Mouse (Mus musculus): Measurements from ENCODE around the gene Gm29427. TPM values are rescaled to one million over a fixed set of nuclear protein-coding genes. Genes with fewer than 3 reads are reported as not detected.
A peak's percentile ranks its signal among the peaks of the same experiment; 100 is the strongest.

Gene Gm29427
- not detected in 2 replicates for polyA plus RNA-seq (2016; fragmentation: Nextera tagmentation; extraction: Ambion mirVana)

DNA sequence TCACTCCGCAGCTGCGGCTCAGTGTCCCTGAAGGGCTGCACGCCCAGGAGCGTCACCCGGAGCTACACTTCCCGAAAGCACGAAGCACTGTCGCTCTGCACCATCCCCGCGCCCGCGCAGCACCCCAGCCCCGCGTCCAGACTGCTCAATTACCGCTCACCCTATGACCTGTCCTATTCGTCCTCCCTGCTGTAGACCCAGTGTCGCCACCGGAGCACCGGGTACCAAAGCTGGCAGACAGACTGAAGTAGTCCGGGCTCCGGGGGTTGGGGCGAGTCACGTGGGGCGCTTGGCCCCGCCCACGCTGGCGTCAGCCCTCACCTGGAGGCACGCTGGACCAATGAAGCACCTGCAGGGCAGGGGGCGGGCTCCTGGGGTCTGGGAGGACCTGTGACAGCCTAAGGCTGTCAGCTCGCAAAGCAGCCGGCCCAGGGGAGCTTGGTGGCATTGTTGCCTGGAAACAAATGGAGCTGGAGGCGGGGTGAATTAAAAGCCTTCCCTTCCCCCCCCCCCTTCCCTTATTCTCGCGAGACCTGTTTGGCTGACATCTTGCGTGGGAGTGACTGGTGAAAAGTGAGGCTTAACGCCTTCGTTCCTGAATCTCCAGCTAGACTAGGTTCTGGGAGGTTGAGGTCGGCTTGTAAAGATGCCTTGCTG lies at the start of gene Gm29427:
TSS of gene Gm29427 (minus strand) at position 239 of the 657 bp plus-strand sequence.
- Histone ChIP-seq H3K9me3 (replicated peaks) (no peaks in the 10 kb centered on the region), H3K4me3 (peak within 1 kb of the TSS; percentile 74), H3K4me1 (peaks cover 22% of the 10 kb centered on the region), H3K27ac (peak within 1 kb of the TSS; percentile 91), H3K27me3 (ENCODE audit: low read depth, poor library complexity, severe bottlenecking) (peaks cover 21% of the 10 kb centered on the region), H3K36me3 (peaks cover 11% of the 10 kb centered on the region)
- under 1% methylated on average over 38 of the region's 38 CpGs for WGBS
- peak; percentile 90 for DNase-seq (ENCODE audit: low spot score)

DNA sequence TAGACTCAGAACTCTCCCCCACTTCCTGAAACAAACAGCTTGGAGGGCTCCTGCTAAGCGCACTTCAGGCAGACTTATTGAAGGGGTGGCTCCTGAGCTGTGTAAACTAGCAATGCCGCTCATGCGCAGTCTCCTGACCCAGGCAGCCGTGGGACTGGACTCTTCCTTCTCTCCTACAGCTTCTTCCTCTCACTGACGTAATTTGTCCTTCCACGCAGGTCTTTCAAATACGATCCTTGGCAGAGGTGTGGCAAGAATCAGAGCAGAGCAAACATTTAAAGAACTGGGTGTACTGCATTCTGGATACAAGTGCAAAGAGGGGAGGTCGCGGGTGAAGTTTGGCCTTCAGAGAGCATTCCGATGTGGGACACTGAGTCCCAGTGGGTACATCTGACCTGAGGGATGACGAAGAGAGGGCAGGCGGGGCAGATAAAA lies 48.4 kb upstream of the Gm29427 start:
- H3K4me3 ChIP-seq = no peak overlapping the region
- no peak overlapping the region for H3K27ac ChIP-seq
- no peaks in the 10 kb centered on the region for H3K9me3 ChIP-seq (replicated peaks)
- no peaks in the 10 kb centered on the region for H3K27me3 ChIP-seq (ENCODE audit: low read depth, poor library complexity, severe bottlenecking)
- no peaks in the 10 kb centered on the region for H3K36me3 ChIP-seq
- no peak for DNase-seq (ENCODE audit: low spot score)
- H3K4me1 ChIP-seq = no peaks in the 10 kb centered on the region
- 89% methylated on average over 12 of the region's 12 CpGs for WGBS

DNA sequence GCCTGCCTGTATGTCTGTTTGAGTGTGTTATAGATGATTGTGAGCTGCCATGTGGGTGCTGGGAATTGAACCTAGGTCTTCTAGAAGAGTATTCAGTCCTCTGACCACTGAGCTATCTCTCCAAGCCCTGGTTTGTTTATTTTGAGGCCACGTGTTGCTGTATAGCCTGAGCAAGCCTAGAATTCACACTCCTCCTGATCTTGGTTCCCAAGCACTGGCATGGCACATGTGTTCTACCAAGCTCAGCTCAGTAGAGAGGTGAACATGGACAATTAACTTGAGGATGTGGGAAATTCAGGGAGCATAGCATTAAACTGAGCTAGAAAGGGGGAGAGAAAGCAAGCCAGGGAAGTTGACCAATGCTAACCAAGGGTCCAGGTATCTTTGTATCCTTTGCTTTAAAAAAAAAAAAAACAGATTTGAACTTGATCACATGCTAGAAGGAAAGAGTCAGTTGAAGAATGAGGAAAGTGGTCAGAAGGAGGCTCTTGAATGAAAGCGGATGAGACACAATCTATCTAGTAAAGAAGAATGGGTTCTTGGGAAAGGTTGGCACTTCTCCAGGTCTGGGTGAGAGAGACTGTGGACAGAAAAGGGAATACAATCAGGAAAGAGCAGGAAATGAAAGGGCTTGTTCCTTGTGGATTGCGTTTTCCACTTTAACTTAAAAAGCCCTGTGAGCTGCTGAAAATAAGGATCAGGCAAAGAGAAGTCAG lies 46.6 kb upstream of the Gm29427 start:
- Histone ChIP-seq H3K4me3 (no peak overlapping the region), H3K27me3 (ENCODE audit: low read depth, poor library complexity, severe bottlenecking) (no peaks in the 10 kb centered on the region), H3K9me3 (replicated peaks) (no peaks in the 10 kb centered on the region), H3K27ac (no peak overlapping the region), H3K4me1 (no peaks in the 10 kb centered on the region), H3K36me3 (no peaks in the 10 kb centered on the region)
- WGBS = 91% methylated on average over 3 of the region's 3 CpGs
- DNase-seq (ENCODE audit: low spot score) = no peak

DNA sequence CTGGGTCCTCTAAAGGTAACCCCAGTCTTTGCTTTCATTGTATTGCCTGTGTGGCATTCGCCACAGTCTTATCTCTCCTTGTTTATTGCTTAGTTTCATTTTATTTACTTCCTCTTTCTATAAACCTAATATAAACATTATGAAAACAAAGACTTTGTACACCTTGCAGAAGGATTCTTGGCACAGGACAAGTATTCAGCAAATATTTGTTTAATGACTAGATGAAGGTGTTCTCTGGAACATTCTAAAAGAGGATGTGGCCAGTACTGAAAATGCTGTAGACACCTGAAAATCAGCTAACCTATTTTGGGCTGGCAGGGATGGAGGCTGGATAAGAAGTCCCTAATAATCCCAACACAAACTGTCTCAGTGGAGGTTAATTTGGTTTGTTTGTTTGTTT lies 46.0 kb upstream of the Gm29427 start:
- Histone ChIP-seq H3K9me3 (replicated peaks) (no peaks in the 10 kb centered on the region), H3K27ac (no peak overlapping the region), H3K4me3 (no peak overlapping the region), H3K36me3 (no peaks in the 10 kb centered on the region), H3K27me3 (ENCODE audit: low read depth, poor library complexity, severe bottlenecking) (no peaks in the 10 kb centered on the region), H3K4me1 (no peaks in the 10 kb centered on the region)
- no peak for DNase-seq (ENCODE audit: low spot score)
- 83% methylated on average over 1 of the region's 1 CpGs for WGBS

DNA sequence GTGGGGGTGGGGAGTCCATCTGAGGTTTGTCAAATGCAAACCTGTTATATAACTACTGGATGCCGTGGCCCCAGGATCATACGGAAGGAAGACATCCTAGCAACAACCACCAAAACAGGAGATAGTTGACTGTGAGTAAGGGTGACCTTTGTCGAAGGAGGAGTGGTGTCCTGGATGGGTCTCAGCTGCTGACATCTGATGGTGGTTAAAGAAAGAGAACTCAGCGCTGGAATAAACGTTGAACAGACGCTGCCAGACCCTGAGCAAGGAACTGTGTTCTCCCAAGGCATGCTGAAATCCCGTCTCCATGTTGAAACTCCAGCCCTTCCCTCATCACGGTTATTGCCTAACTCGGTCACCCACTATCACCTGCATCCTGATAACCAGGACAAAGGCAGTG lies 44.1 kb upstream of the Gm29427 start:
- WGBS = 82% methylated on average over 9 of the region's 9 CpGs
- Histone ChIP-seq H3K4me1 (no peaks in the 10 kb centered on the region), H3K27ac (no peak overlapping the region), H3K9me3 (replicated peaks) (no peaks in the 10 kb centered on the region), H3K4me3 (no peak overlapping the region), H3K36me3 (no peaks in the 10 kb centered on the region), H3K27me3 (ENCODE audit: low read depth, poor library complexity, severe bottlenecking) (no peaks in the 10 kb centered on the region)
- no peak for DNase-seq (ENCODE audit: low spot score)

DNA sequence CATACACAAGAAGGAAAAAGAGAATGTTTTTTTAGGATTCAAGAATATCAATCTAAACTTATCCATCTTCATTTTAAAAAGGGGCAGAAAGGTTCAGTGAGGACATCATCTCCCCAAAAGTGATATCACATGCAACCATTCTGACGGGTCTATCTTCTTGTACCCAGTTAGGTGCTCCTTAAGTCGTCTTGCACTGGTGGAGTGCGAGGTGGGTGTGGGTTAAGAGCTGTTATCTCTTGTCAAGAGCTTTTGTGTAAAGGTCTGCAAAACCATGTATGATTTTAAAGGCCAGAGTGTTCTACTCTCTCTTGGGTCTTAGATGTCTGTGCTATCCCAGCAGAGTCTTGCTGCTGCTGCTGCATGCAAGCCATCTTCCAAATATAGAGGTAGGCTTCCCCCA lies 31.2 kb upstream of the Gm29427 start:
- Histone ChIP-seq H3K4me1 (no peaks in the 10 kb centered on the region), H3K27me3 (ENCODE audit: low read depth, poor library complexity, severe bottlenecking) (no peaks in the 10 kb centered on the region), H3K36me3 (no peaks in the 10 kb centered on the region), H3K9me3 (replicated peaks) (no peaks in the 10 kb centered on the region), H3K4me3 (no peak overlapping the region), H3K27ac (no peak overlapping the region)
- DNase-seq (ENCODE audit: low spot score) = no peak
- WGBS = 87% methylated on average over 3 of the region's 3 CpGs

DNA sequence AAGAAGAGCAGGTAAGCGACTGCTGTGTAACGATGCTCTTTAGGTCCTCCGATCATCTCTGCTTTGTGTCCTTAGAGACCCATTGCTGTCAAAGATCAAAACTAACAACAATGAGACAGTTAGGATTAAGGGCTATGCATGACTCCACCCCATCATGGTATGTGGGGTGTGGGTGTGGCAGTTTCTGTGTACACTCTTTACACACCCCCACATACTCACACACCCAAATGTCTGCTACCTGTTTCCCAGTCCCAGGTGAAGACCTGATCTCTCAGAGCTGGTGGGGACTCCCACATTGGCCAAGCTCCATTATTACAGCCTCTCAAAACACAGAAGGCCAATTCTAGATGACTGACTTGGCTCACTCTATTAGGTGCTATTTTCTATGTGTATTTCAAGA lies 30.0 kb upstream of the Gm29427 start:
- H3K36me3 ChIP-seq = no peaks in the 10 kb centered on the region
- 97% methylated on average over 3 of the region's 3 CpGs for WGBS
- DNase-seq (ENCODE audit: low spot score) = no peak
- H3K4me3 ChIP-seq = no peak overlapping the region
- 0 out of 2 replicates have a peak, but pooled peaks cover 4% of the 10 kb centered on the region for H3K4me1 ChIP-seq
- no peaks in the 10 kb centered on the region for H3K9me3 ChIP-seq (replicated peaks)
- H3K27ac ChIP-seq = no peak overlapping the region
- H3K27me3 ChIP-seq (ENCODE audit: low read depth, poor library complexity, severe bottlenecking) = no peaks in the 10 kb centered on the region

DNA sequence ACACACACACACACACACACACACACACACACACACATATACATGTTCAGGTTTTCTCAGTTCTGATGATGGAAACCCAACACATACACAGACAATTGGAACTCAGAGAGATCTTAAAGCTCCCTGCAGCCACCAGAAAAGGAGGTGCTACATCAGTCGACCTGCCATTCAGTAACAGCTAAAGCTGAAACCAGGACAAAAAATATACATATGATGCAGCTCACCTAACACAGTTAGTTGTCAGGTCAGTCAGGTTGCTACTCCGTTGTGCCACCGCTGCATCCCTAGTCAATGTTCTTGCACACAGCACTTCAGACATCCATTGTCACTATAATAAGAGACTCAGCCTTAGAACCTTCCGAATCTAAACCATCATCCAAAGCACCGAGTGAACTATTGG lies 29.4 kb upstream of the Gm29427 start:
- Histone ChIP-seq H3K4me3 (no peak overlapping the region), H3K36me3 (no peaks in the 10 kb centered on the region), H3K27ac (no peak overlapping the region), H3K4me1 (0 out of 2 replicates have a peak, but pooled peaks cover 4% of the 10 kb centered on the region), H3K9me3 (replicated peaks) (no peaks in the 10 kb centered on the region), H3K27me3 (ENCODE audit: low read depth, poor library complexity, severe bottlenecking) (no peaks in the 10 kb centered on the region)
- no peak for DNase-seq (ENCODE audit: low spot score)
- WGBS = 92% methylated on average over 5 of the region's 5 CpGs

DNA sequence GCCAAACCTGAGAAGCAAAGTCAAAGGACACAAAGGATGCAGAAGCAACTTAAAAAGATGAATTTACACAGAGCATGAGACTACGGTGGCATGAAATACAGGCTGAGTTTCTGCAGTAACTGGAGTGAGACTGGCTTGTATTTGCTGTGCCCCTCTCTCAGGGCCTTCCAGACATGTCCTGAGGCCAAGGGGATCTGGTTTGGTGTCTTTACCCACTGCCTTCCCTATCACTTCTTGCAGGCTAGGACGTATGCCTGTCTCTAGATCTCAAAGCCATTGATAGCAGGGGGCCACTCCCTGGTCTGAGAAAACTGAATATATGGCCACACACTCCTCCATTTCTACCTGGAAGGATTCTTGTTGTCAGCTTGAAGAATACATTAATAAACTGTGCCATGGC lies 28.6 kb upstream of the Gm29427 start:
- no peaks in the 10 kb centered on the region for H3K9me3 ChIP-seq (replicated peaks)
- H3K36me3 ChIP-seq = no peaks in the 10 kb centered on the region
- no peak overlapping the region for H3K4me3 ChIP-seq
- no peak overlapping the region for H3K27ac ChIP-seq
- 89% methylated on average over 2 of the region's 2 CpGs for WGBS
- 0 out of 2 replicates have a peak, but pooled peaks cover 4% of the 10 kb centered on the region for H3K4me1 ChIP-seq
- no peak for DNase-seq (ENCODE audit: low spot score)
- no peaks in the 10 kb centered on the region for H3K27me3 ChIP-seq (ENCODE audit: low read depth, poor library complexity, severe bottlenecking)

DNA sequence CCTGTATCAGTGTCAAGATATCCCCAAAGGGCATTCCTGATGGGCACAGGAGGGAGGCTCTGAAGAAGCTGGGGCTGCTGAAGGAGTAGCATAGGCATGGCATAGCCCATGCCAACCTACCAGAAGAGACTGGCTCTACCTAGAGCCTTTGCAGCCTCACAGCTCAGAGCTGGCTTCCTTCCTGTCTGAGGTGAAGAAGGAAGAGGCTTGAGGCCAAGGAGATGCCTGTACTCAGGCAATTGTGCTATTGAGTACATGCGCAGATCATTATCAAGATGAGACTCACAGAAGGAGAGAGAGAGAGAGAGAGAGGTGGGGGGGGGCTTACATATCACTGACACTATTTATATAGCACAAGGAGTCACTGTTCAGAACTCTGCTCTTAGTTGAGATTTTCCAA lies 28.2 kb upstream of the Gm29427 start:
- 91% methylated on average over 1 of the region's 1 CpGs for WGBS
- Histone ChIP-seq H3K27me3 (ENCODE audit: low read depth, poor library complexity, severe bottlenecking) (no peaks in the 10 kb centered on the region), H3K4me1 (0 out of 2 replicates have a peak, but pooled peaks cover 4% of the 10 kb centered on the region), H3K27ac (no peak overlapping the region), H3K36me3 (no peaks in the 10 kb centered on the region), H3K4me3 (no peak overlapping the region), H3K9me3 (replicated peaks) (no peaks in the 10 kb centered on the region)
- DNase-seq (ENCODE audit: low spot score) = no peak

DNA sequence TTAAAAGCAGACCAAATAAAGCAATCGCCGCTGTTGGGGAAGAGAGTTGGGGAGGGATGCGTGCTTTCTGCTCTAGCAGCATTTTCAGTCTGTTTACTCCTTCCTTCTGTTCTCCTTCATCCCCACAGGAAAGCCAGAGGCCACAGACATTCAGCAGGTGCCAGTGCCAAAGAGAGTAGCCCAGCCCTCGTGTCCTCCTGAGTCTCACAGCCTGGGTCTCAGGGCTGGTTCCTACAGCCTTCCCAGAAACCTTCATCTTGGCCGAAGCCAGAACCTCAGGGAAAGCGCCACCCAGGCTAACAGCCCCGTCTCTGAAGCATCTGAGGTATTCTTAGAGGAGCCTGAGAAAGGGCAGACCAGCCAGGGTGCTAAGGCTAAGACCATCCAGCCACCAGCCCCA lies 26.6 kb upstream of the Gm29427 start:
- 89% methylated on average over 7 of the region's 7 CpGs for WGBS
- Histone ChIP-seq H3K4me1 (peaks cover 9% of the 10 kb centered on the region; the same call in 1 of the 2 replicates), H3K9me3 (replicated peaks) (no peaks in the 10 kb centered on the region), H3K4me3 (no peak overlapping the region), H3K27me3 (ENCODE audit: low read depth, poor library complexity, severe bottlenecking) (0 out of 2 replicates have a peak, but pooled peaks cover 3% of the 10 kb centered on the region), H3K27ac (peak overlapping the region; percentile 19; the same call in 1 of the 2 replicates), H3K36me3 (no peaks in the 10 kb centered on the region)
- no peak for DNase-seq (ENCODE audit: low spot score)

DNA sequence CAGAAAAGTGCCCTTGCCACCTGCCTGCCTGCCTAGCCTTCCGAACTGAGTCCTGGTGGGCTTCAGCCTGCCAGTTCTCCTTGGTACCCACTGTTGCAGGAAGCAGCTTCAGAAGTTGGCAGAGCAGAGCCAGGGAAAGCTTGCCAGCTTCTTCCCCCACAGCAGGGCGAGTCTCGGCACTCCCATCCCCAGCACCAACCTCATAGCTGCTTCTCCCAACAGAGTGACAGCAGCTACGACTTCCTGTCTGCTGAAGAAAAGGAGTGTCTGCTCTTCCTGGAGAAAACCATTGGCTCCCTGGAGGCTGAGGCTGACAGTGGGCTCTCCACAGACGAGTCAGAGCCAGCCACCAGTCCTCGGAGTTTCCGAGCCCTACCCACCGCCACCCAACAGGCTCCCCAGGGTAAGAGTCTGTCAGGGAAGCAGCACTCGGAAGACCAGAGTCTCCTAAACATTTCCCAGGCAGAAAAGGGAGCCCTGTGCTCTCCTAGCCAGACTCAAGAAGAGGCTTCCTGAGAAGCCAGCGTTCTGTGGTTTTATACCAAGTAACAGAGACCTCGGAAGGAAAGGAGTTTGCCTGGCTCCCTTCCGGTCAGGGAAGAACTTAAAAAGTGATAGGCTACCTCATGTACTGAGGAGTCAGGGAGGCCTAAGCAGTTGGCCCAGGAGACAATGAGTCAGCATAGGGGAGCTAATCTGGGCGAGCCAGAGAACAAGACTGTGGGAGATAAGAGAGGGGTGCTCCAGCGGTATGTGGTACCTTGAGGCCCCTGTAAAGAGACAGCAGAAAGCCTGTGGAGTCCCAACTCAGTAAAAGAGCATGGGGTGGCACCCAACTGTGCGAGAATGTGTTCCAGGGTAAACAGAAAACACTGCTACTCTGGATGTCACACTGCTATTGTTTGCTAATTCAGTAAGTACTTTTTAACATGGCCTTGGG lies 25.5 kb upstream of the Gm29427 start:
- Histone ChIP-seq H3K27me3 (ENCODE audit: low read depth, poor library complexity, severe bottlenecking) (0 out of 2 replicates have a peak, but pooled peaks cover 3% of the 10 kb centered on the region), H3K9me3 (replicated peaks) (no peaks in the 10 kb centered on the region), H3K27ac (peak overlapping the region; percentile 53), H3K4me3 (0 out of 2 replicates have a peak overlapping the region, but pooled peaks have one; percentile 8), H3K4me1 (peaks cover 9% of the 10 kb centered on the region; the same call in 1 of the 2 replicates), H3K36me3 (no peaks in the 10 kb centered on the region)
- no peak for DNase-seq (ENCODE audit: low spot score)
- WGBS = 69% methylated on average over 15 of the region's 15 CpGs

Data from limb, embryonic 10.5 days (tissue).